20 mouse cellular contexts compared by ENCODE assay signal in the genomic region with DNA sequence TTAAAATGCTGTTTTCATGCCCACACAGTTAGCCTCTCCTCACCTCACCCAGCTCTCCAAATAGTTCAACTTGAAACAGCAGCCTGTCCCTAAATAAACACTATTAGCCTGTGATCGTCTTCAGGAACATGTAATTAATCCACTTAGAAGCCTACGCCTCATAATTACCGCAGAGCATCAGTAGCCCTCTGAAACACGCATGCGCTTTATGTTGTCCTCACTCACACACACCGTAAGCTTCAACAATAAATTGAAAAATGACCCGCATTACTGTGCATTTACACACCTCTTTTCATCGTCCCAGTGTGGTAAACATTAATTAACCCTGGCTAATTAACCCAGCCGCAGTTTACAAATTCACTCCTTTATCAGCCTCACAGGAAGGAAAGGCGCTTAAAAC.
DNase-seq lines count a peak whose midpoint lies in the region; ATAC-seq lines count a peak whose summit lies in the region.
"Had no signal": no experiment of that assay in that cellular context is flagged by ENCODE, and none has a peak within 500 bp of the region (broad histone marks: within the 10 kb centered on the region; RNA-seq: fewer than 3 reads in every experiment).

No protein-coding gene starts in this region.

- H3K27ac ChIP-seq in forebrain, embryonic 12.5 days: no peak overlapping the region
- H3K27ac ChIP-seq in forebrain, embryonic 11.5 days (ENCODE audit: low read depth, low read length): no peak overlapping the region
- peak overlapping the region; percentile 57 to 72 for H3K27ac ChIP-seq in heart, embryonic 14.5 days (replicated peaks in 1 of 2; ENCODE audit: control insufficient read depth in 1 of 2, insufficient read depth in 1 of 2, low read depth in 2 of 2, low read length in 2 of 2)
- no peak overlapping the region for H3K27ac ChIP-seq in hindbrain, embryonic 16.5 days (ENCODE audit: low read depth, low read length)
- H3K27ac ChIP-seq in hindbrain, embryonic 10.5 days: no peak overlapping the region
- H3K27ac ChIP-seq in macrophage: peak overlapping the region; percentile 74
- H3K27ac ChIP-seq: embryonic facial prominence, embryonic 10.5 days; gastrocnemius, adult 2 months; limb, embryonic 10.5 days; midbrain, embryonic 15.5 days had no signal

- 50% methylated on average over 10 of the region's 10 CpGs for WGBS in forebrain, embryonic 12.5 days
- WGBS in forebrain, embryonic 11.5 days: 69% methylated on average over 10 of the region's 10 CpGs
- 88% methylated on average over 10 of the region's 10 CpGs for WGBS in heart, embryonic 14.5 days
- WGBS in hindbrain, embryonic 16.5 days: 59% methylated on average over 10 of the region's 10 CpGs
- WGBS in hindbrain, embryonic 10.5 days: 93% methylated on average over 10 of the region's 10 CpGs
- 88% methylated on average over 10 of the region's 10 CpGs for WGBS in macrophage (ENCODE audit: missing documents)

- H3K9ac ChIP-seq in forebrain, embryonic 12.5 days: no peak overlapping the region
- H3K9ac ChIP-seq in forebrain, embryonic 11.5 days (ENCODE audit: low read length): no peak overlapping the region
- H3K9ac ChIP-seq in heart, embryonic 14.5 days (ENCODE audit: low read length): no peak overlapping the region
- H3K9ac ChIP-seq in hindbrain, embryonic 16.5 days (ENCODE audit: low read depth, low read length): no peak overlapping the region
- H3K9ac ChIP-seq: liver, postnatal 0 days; midbrain, embryonic 15.5 days had no signal

- H3K4me1 ChIP-seq in forebrain, embryonic 12.5 days: peaks cover 17% of the 10 kb centered on the region; the same call in 1 of the 2 replicates
- H3K4me1 ChIP-seq in forebrain, embryonic 11.5 days (replicated peaks; ENCODE audit: control insufficient read depth, insufficient read depth, low read length): no peaks in the 10 kb centered on the region
- peaks cover 8 to 22% of the 10 kb centered on the region in 2 experiments for H3K4me1 ChIP-seq in heart, embryonic 14.5 days (ENCODE audit: control insufficient read depth in 2 of 2, insufficient read depth in 2 of 2, low read length in 2 of 2)
- no peaks in the 10 kb centered on the region; the same call in 1 of the 2 replicates for H3K4me1 ChIP-seq in hindbrain, embryonic 16.5 days (ENCODE audit: control insufficient read depth, insufficient read depth, low read depth, low read length)
- peaks cover 11% of the 10 kb centered on the region for H3K4me1 ChIP-seq in hindbrain, embryonic 10.5 days (replicated peaks)
- H3K4me1 ChIP-seq: limb, embryonic 10.5 days; midbrain, embryonic 15.5 days had no signal

- H3K27me3 ChIP-seq in forebrain, embryonic 12.5 days: no peaks in the 10 kb centered on the region
- no peaks in the 10 kb centered on the region for H3K27me3 ChIP-seq in forebrain, embryonic 11.5 days (ENCODE audit: control insufficient read depth, insufficient read depth, low read length)
- no peaks in the 10 kb centered on the region for H3K27me3 ChIP-seq in heart, embryonic 14.5 days (ENCODE audit: control insufficient read depth, insufficient read depth, low read length)
- H3K27me3 ChIP-seq in hindbrain, embryonic 16.5 days (replicated peaks; ENCODE audit: control insufficient read depth, insufficient read depth, low read length): no peaks in the 10 kb centered on the region
- no peaks in the 10 kb centered on the region for H3K27me3 ChIP-seq in hindbrain, embryonic 10.5 days (ENCODE audit: insufficient read depth, poor library complexity, severe bottlenecking)
- H3K27me3 ChIP-seq: midbrain, embryonic 15.5 days had no signal

- no peak overlapping the region for H3K4me3 ChIP-seq in forebrain, embryonic 12.5 days (replicated peaks)
- H3K4me3 ChIP-seq in forebrain, embryonic 11.5 days (ENCODE audit: low read depth, low read length): no peak overlapping the region
- no peak overlapping the region for H3K4me3 ChIP-seq in heart, embryonic 14.5 days (ENCODE audit: control insufficient read depth in 1 of 2, insufficient read depth in 1 of 2, low read depth in 1 of 2, low read length in 2 of 2)
- no peak overlapping the region for H3K4me3 ChIP-seq in hindbrain, embryonic 16.5 days (ENCODE audit: low read length)
- no peak overlapping the region for H3K4me3 ChIP-seq in hindbrain, embryonic 10.5 days
- no peak overlapping the region for H3K4me3 ChIP-seq in macrophage (ENCODE audit: inconsistent target)
- H3K4me3 ChIP-seq: embryonic facial prominence, embryonic 10.5 days; gastrocnemius, adult 2 months; limb, embryonic 10.5 days; midbrain, embryonic 15.5 days; myocyte had no signal

- no peaks in the 10 kb centered on the region for H3K9me3 ChIP-seq in forebrain, embryonic 12.5 days
- no peaks in the 10 kb centered on the region for H3K9me3 ChIP-seq in forebrain, embryonic 11.5 days (ENCODE audit: control insufficient read depth, low read length)
- no peaks in the 10 kb centered on the region for H3K9me3 ChIP-seq in heart, embryonic 14.5 days (ENCODE audit: control insufficient read depth, low read length)
- H3K9me3 ChIP-seq in hindbrain, embryonic 16.5 days (ENCODE audit: control insufficient read depth, low read length): no peaks in the 10 kb centered on the region
- no peaks in the 10 kb centered on the region for H3K9me3 ChIP-seq in hindbrain, embryonic 10.5 days
- H3K9me3 ChIP-seq: embryonic facial prominence, embryonic 10.5 days; limb, embryonic 10.5 days; midbrain, embryonic 15.5 days had no signal

- H3K36me3 ChIP-seq in forebrain, embryonic 12.5 days (replicated peaks): 0 out of 2 replicates have a peak, but pooled peaks cover 18% of the 10 kb centered on the region
- no peaks in the 10 kb centered on the region for H3K36me3 ChIP-seq in forebrain, embryonic 11.5 days (ENCODE audit: control insufficient read depth, insufficient read depth, low read length)
- H3K36me3 ChIP-seq in heart, embryonic 14.5 days (ENCODE audit: control insufficient read depth, insufficient read depth, low read length): peaks cover 23% of the 10 kb centered on the region
- H3K36me3 ChIP-seq in hindbrain, embryonic 16.5 days (ENCODE audit: control insufficient read depth, insufficient read depth, low read length): peaks cover 14% of the 10 kb centered on the region
- H3K36me3 ChIP-seq in hindbrain, embryonic 10.5 days: peaks cover 52% of the 10 kb centered on the region
- peaks cover 6% of the 10 kb centered on the region; the same call in 1 of the 2 replicates for H3K36me3 ChIP-seq in macrophage (ENCODE audit: inconsistent target)
- H3K36me3 ChIP-seq: midbrain, embryonic 15.5 days had no signal

- DNase-seq in forebrain, embryonic 11.5 days (ENCODE audit: low spot score): no peak
- no peak for DNase-seq in heart, adult 18-20 months
- no peak for DNase-seq in hindbrain, embryonic 10.5 days (ENCODE audit: low spot score)
- no peak for DNase-seq in cerebellum, postnatal 14 days
- DNase-seq: adrenal gland, adult 2 months; cerebellum, adult 18-20 months; kidney, adult 8-10 months; kidney, postnatal 25 days; layer of hippocampus, adult 9-11 months; liver, postnatal 0 days; right cerebral cortex, adult 18-20 months had no signal

- ATAC-seq in forebrain, embryonic 12.5 days (ENCODE audit: low FRiP score): peak; percentile 14; the same call in 1 of the 2 replicates
- ATAC-seq in forebrain, embryonic 11.5 days (replicated peaks; ENCODE audit: low FRiP score): no peak
- ATAC-seq in heart, embryonic 14.5 days (ENCODE audit: insufficient number of reproducible peaks, insufficient read depth, low FRiP score, low read depth): no peak
- ATAC-seq in hindbrain, embryonic 16.5 days: 0 out of 2 replicates have a peak, but pooled peaks have one; percentile 23
- ATAC-seq: midbrain, embryonic 15.5 days had no signal

- H3K79me2 ChIP-seq in macrophage (ENCODE audit: inconsistent target): no peaks in the 10 kb centered on the region; the same call in 1 of the 2 replicates

- 0 out of 2 replicates have a peak overlapping the region, but pooled peaks have one; percentile 13 for H3K4me2 ChIP-seq in forebrain, embryonic 12.5 days
- no peak overlapping the region for H3K4me2 ChIP-seq in forebrain, embryonic 11.5 days (ENCODE audit: low read depth, low read length, severe bottlenecking)
- no peak overlapping the region for H3K4me2 ChIP-seq in heart, embryonic 14.5 days (ENCODE audit: low read length)
- H3K4me2 ChIP-seq in hindbrain, embryonic 16.5 days (ENCODE audit: low read length): no peak overlapping the region
- H3K4me2 ChIP-seq: midbrain, embryonic 15.5 days had no signal

Comparison
In these comparisons a context has a peak if more than half of its experiments do, and no peak if none do; other contexts are left out.
1. ATAC-seq: peak in forebrain, embryonic 12.5 days (single experiment) and hindbrain, embryonic 16.5 days (single experiment); none in forebrain, embryonic 11.5 days (single experiment) and heart, embryonic 14.5 days (single experiment).
2. H3K27ac ChIP-seq: peak in heart, embryonic 14.5 days (2 of 2) and macrophage (single experiment); none in forebrain, embryonic 12.5 days (single experiment), forebrain, embryonic 11.5 days (single experiment), hindbrain, embryonic 16.5 days (single experiment) and hindbrain, embryonic 10.5 days (single experiment).